In the genomic region with DNA sequence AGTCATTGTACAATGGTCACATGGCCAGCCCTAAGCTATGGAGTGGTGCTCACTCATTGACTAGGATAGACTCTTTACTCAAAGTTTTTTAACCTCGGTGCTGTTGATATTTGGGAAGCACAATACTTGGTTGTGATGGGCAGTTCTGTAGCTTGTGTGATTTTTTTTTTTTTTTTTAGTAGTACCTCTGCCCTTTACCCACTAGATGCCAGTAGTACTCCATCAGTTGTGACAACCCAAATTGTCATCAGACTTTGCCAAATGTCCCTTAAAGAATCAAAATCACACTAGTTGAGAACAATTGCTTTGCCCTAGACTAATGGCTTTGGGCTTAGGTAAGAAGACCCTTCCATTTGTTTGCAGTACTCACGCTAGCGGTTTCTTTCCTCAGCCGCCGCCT, we compare ENCODE assay signal across 8 mouse cellular contexts. TPM values are rescaled to one million over a fixed set of nuclear protein-coding genes. Genes with fewer than 3 reads are reported as not detected.
DNase-seq lines count a peak whose midpoint lies in the region; ATAC-seq lines count a peak whose summit lies in the region.
"Had no signal": no experiment of that assay in that cellular context is flagged by ENCODE, and none has a peak within 500 bp of the region (broad histone marks: within the 10 kb centered on the region; RNA-seq: fewer than 3 reads in every experiment).

No protein-coding gene starts in this region.

- no peak for DNase-seq in neural tube, embryonic 10.5 days (ENCODE audit: extremely low spot score, low spot score)
- DNase-seq in Muller cell, postnatal 12 days (ENCODE audit: inconsistent ontology term) = no peak
- DNase-seq: embryo, embryonic 11 days had no signal

- H3K9me3 ChIP-seq in neural tube, embryonic 12.5 days = no peaks in the 10 kb centered on the region
- no peaks in the 10 kb centered on the region for H3K9me3 ChIP-seq in embryonic facial prominence, embryonic 13.5 days
- H3K9me3 ChIP-seq in limb, embryonic 12.5 days = no peaks in the 10 kb centered on the region
- H3K9me3 ChIP-seq in stomach, embryonic 16.5 days (replicated peaks; ENCODE audit: control insufficient read depth, low read length) = no peaks in the 10 kb centered on the region

- H3K36me3 ChIP-seq in neural tube, embryonic 12.5 days = no peaks in the 10 kb centered on the region
- H3K36me3 ChIP-seq in embryonic facial prominence, embryonic 13.5 days = no peaks in the 10 kb centered on the region
- no peaks in the 10 kb centered on the region for H3K36me3 ChIP-seq in limb, embryonic 12.5 days
- H3K36me3 ChIP-seq in stomach, embryonic 16.5 days (ENCODE audit: control insufficient read depth, insufficient read depth, low read length) = no peaks in the 10 kb centered on the region

- no peak overlapping the region for H3K9ac ChIP-seq in neural tube, embryonic 12.5 days
- no peak overlapping the region for H3K9ac ChIP-seq in embryonic facial prominence, embryonic 13.5 days
- H3K9ac ChIP-seq in limb, embryonic 12.5 days (replicated peaks) = no peak overlapping the region
- no peak overlapping the region for H3K9ac ChIP-seq in stomach, embryonic 16.5 days (ENCODE audit: low read length)

- H3K4me1 ChIP-seq in neural tube, embryonic 12.5 days = peaks cover 15% of the 10 kb centered on the region
- H3K4me1 ChIP-seq in embryonic facial prominence, embryonic 13.5 days = peaks cover 21% of the 10 kb centered on the region
- peaks cover 17% of the 10 kb centered on the region for H3K4me1 ChIP-seq in limb, embryonic 12.5 days (replicated peaks)
- peaks cover 16% of the 10 kb centered on the region for H3K4me1 ChIP-seq in stomach, embryonic 16.5 days (ENCODE audit: control insufficient read depth, insufficient read depth, low read length)

- no peak overlapping the region for H3K27ac ChIP-seq in neural tube, embryonic 12.5 days
- no peak overlapping the region for H3K27ac ChIP-seq in embryonic facial prominence, embryonic 13.5 days
- H3K27ac ChIP-seq in limb, embryonic 12.5 days = no peak overlapping the region
- no peak overlapping the region for H3K27ac ChIP-seq in stomach, embryonic 16.5 days (ENCODE audit: low read length)

- ATAC-seq in neural tube, embryonic 12.5 days (ENCODE audit: low FRiP score, low read depth) = no peak
- ATAC-seq in embryonic facial prominence, embryonic 13.5 days (ENCODE audit: insufficient number of reproducible peaks, insufficient read depth, low FRiP score, low TSS enrichment, low read depth) = no peak
- no peak for ATAC-seq in limb, embryonic 12.5 days (ENCODE audit: insufficient number of reproducible peaks, insufficient read depth, low FRiP score, low TSS enrichment, low read depth)
- no peak for ATAC-seq in stomach, embryonic 16.5 days (ENCODE audit: insufficient read depth, low FRiP score)
- no peak for ATAC-seq in inflammation-experienced regulatory T-cells, adult 6 months

- WGBS in neural tube, embryonic 12.5 days = 91% methylated on average over 5 of the region's 5 CpGs
- WGBS in embryonic facial prominence, embryonic 13.5 days = 94% methylated on average over 5 of the region's 5 CpGs
- 87% methylated on average over 5 of the region's 5 CpGs for WGBS in limb, embryonic 12.5 days
- WGBS in stomach, embryonic 16.5 days = 85% methylated on average over 5 of the region's 5 CpGs

- H3K4me3 ChIP-seq in neural tube, embryonic 12.5 days = no peak overlapping the region
- peak overlapping the region; percentile 94; the same call in 1 of the 2 replicates for H3K4me3 ChIP-seq in embryonic facial prominence, embryonic 13.5 days
- 0 out of 2 replicates have a peak overlapping the region, but pooled peaks have one; percentile 96 for H3K4me3 ChIP-seq in limb, embryonic 12.5 days (replicated peaks)
- H3K4me3 ChIP-seq in stomach, embryonic 16.5 days (replicated peaks; ENCODE audit: low read length) = no peak overlapping the region

- H3K4me2 ChIP-seq in neural tube, embryonic 12.5 days (replicated peaks) = peak overlapping the region; percentile 87
- H3K4me2 ChIP-seq in embryonic facial prominence, embryonic 13.5 days = peak overlapping the region; percentile 83
- peak overlapping the region; percentile 90 for H3K4me2 ChIP-seq in limb, embryonic 12.5 days
- peak overlapping the region; percentile 92; the same call in 1 of the 2 replicates for H3K4me2 ChIP-seq in stomach, embryonic 16.5 days (ENCODE audit: low read depth, low read length)

- H3K27me3 ChIP-seq in neural tube, embryonic 12.5 days (replicated peaks) = 0 out of 2 replicates have a peak, but pooled peaks cover 3% of the 10 kb centered on the region
- H3K27me3 ChIP-seq in embryonic facial prominence, embryonic 13.5 days = no peaks in the 10 kb centered on the region
- H3K27me3 ChIP-seq in limb, embryonic 12.5 days = peaks cover 9% of the 10 kb centered on the region
- H3K27me3 ChIP-seq in stomach, embryonic 16.5 days (ENCODE audit: control insufficient read depth, insufficient read depth, low read length) = no peaks in the 10 kb centered on the region

RNA-seq across cellular contexts. Expression of gene Vac14, which starts 1.5 kb away (rescaled TPM):
- 32.0 and 34.5 TPM in 2 replicates for polyA plus RNA-seq in neural tube, embryonic 12.5 days (2016; fragmentation: Nextera tagmentation; extraction: Ambion mirVana)
- polyA plus RNA-seq in embryonic facial prominence, embryonic 13.5 days (2015; fragmentation: Nextera tagmentation; extraction: Ambion mirVana) = 15.1 and 19.8 TPM in 2 replicates
- polyA plus RNA-seq in limb, embryonic 12.5 days (2016; fragmentation: Nextera tagmentation; extraction: Ambion mirVana) = 23.3 and 23.5 TPM in 2 replicates
- polyA plus RNA-seq in stomach, embryonic 16.5 days (2015; fragmentation: Nextera tagmentation; extraction: Ambion mirVana) = 12.3 and 14.0 TPM in 2 replicates
- polyA plus RNA-seq in inflammation-experienced regulatory T-cells, adult 6 months (2017; shearing (Covaris generic)) = 1 to 10 TPM; 5.6 to 7.8 (median 6.3) TPM

Comparison
In these comparisons a context has a peak if more than half of its experiments do, and no peak if none do; other contexts are left out.
1. H3K4me3 ChIP-seq: peak in embryonic facial prominence, embryonic 13.5 days (single experiment) and limb, embryonic 12.5 days (single experiment); none in neural tube, embryonic 12.5 days (single experiment) and stomach, embryonic 16.5 days (single experiment).
2. Peak in every context shown above with its lines, with median percentiles within 50 percentile points of each other: H3K4me2 ChIP-seq.